Mouse (Mus musculus): Measurements from ENCODE around the gene Tnni2. TPM values are rescaled to one million over a fixed set of nuclear protein-coding genes. Genes with fewer than 3 reads are reported as not detected.

Tnni2 gene
- total and polyA plus RNA-seq, 2 experiments from 2014 or later: 8.9 TPM; not detected in 1

DNA sequence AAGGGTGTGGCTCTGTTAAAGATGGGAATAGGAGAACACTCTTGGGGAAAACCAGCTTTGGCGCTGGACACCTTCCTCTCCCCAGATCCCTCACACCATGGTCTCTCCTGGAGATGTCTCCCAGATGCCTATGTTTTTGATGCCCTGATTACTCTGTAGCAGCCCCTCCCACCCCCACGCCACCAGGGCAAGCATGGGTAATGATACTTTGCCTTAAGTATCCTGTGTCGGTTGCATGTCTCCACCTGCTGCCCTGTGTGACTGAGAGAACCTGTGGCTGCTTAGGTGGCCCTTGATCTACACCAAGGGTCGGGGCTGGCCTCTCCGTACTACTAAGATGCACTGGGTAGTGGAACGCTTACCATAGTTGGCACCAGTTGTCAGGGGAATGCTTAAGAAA is 36.4 kb downstream of the Tnni2 start:
- H3K9me3 ChIP-seq (replicated peaks; ENCODE audit: control insufficient read depth, low read length): no peaks in the 10 kb centered on the region
- H3K4me1 ChIP-seq (ENCODE audit: control insufficient read depth, insufficient read depth): peaks cover 43% of the 10 kb centered on the region
- 81% methylated on average over 6 of the region's 6 CpGs for WGBS
- ATAC-seq (ENCODE audit: insufficient read depth, low read depth): no peak
- peak overlapping the region; percentile 71; the same call in 1 of the 2 replicates for H3K27ac ChIP-seq (ENCODE audit: low read depth)
- TF ChIP-seq CTCF (IDR thresholded peaks at IDR 0.05; ENCODE audit: low read depth) (no peak), EP300 (IDR thresholded peaks at IDR 0.05; ENCODE audit: low read depth) (no peak)
- no peaks in the 10 kb centered on the region for H3K27me3 ChIP-seq (ENCODE audit: control insufficient read depth, insufficient read depth, low read length)
- H3K9ac ChIP-seq (replicated peaks; ENCODE audit: low read depth, low read length): peak overlapping the region; percentile 2; the same call in 1 of the 2 replicates
- no peak for DNase-seq (ENCODE audit: low spot score)
- peak overlapping the region; percentile 12; the same call in 1 of the 2 replicates for H3K4me3 ChIP-seq (ENCODE audit: low read depth, low read length)
- no peaks in the 10 kb centered on the region for H3K36me3 ChIP-seq (replicated peaks; ENCODE audit: control insufficient read depth, insufficient read depth, low read length)
- peak overlapping the region; percentile 45 for H3K4me2 ChIP-seq (ENCODE audit: low read depth, low read length)

DNA sequence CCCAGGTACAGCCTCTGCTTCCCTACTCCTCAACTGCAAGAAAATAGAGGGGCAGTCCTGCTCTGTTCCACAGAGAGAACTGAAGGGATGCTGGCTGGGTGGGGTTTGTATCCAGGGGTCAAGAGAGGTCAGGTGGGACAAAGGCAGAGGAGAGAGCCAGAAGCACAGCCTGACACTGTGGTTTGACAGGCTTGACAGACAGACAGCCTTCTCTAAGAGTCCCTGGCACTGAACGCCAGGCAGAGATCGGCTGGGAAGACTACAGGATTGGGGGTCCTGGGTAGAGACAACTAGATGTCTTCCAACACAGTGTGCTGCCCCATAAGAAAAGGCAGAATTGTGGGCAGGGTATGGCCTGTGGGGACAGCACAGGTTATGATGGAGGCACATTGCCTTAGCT is 37.0 kb downstream of the Tnni2 start:
- H3K4me3 ChIP-seq (ENCODE audit: low read depth, low read length): peak overlapping the region; percentile 12
- 79% methylated on average over 2 of the region's 2 CpGs for WGBS
- DNase-seq (ENCODE audit: low spot score): no peak

GRCm38 (mm10) chr7:142479307-142479706 is 37.7 kb downstream of the Tnni2 start:
- no peak overlapping the region for H3K4me2 ChIP-seq (ENCODE audit: low read depth, low read length)
- H3K27me3 ChIP-seq (ENCODE audit: control insufficient read depth, insufficient read depth, low read length): no peaks in the 10 kb centered on the region
- TF ChIP-seq CTCF (IDR thresholded peaks at IDR 0.05; ENCODE audit: low read depth) (no peak), EP300 (IDR thresholded peaks at IDR 0.05; ENCODE audit: low read depth) (no peak)
- H3K27ac ChIP-seq (ENCODE audit: low read depth): peak overlapping the region; percentile 96; the same call in 1 of the 2 replicates
- no peak overlapping the region for H3K4me3 ChIP-seq (ENCODE audit: low read depth, low read length)
- DNase-seq (ENCODE audit: low spot score) (no peak), ATAC-seq (ENCODE audit: insufficient read depth, low read depth) (no peak)
- no peaks in the 10 kb centered on the region for H3K36me3 ChIP-seq (replicated peaks; ENCODE audit: control insufficient read depth, insufficient read depth, low read length)
- peaks cover 51% of the 10 kb centered on the region for H3K4me1 ChIP-seq (ENCODE audit: control insufficient read depth, insufficient read depth)
- no peak overlapping the region for H3K9ac ChIP-seq (replicated peaks; ENCODE audit: low read depth, low read length)
- no peaks in the 10 kb centered on the region for H3K9me3 ChIP-seq (replicated peaks; ENCODE audit: control insufficient read depth, low read length)

More for the DNA sequence above, 37.0 kb downstream of the Tnni2 start:
- TF ChIP-seq EP300 (IDR thresholded peaks at IDR 0.05; ENCODE audit: low read depth): no peak
- TF ChIP-seq CTCF (IDR thresholded peaks at IDR 0.05; ENCODE audit: low read depth): no peak
- ATAC-seq (ENCODE audit: insufficient read depth, low read depth): no peak
- H3K4me2 ChIP-seq (ENCODE audit: low read depth, low read length): peak overlapping the region; percentile 45
- no peaks in the 10 kb centered on the region for H3K9me3 ChIP-seq (replicated peaks; ENCODE audit: control insufficient read depth, low read length)
- H3K27me3 ChIP-seq (ENCODE audit: control insufficient read depth, insufficient read depth, low read length): no peaks in the 10 kb centered on the region
- peaks cover 49% of the 10 kb centered on the region for H3K4me1 ChIP-seq (ENCODE audit: control insufficient read depth, insufficient read depth)
- peak overlapping the region; percentile 47; the same call in 1 of the 2 replicates for H3K27ac ChIP-seq (ENCODE audit: low read depth)
- 0 out of 2 replicates have a peak overlapping the region, but pooled peaks have one; percentile 2 for H3K9ac ChIP-seq (replicated peaks; ENCODE audit: low read depth, low read length)
- no peaks in the 10 kb centered on the region for H3K36me3 ChIP-seq (replicated peaks; ENCODE audit: control insufficient read depth, insufficient read depth, low read length)

DNA sequence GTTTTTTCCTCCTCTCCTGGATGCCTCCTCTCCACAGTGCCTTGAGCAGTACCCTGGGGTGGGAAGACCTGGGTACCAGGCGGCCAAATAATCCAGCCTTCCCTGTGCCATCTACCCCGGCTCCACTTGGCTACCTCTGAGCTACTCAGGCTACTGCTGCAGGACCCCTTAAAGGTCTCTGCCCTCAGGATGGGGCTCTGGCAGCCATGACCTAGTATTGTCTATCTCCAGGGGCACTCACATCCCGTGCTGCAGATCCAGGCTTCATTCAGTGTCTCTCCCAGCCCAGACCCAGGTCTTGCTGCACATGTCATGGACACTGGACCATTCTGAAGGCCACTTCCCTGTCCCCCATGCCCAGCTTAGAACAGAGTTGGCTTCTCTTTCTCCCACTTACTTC is 38.3 kb downstream of the Tnni2 start:
- Histone ChIP-seq H3K36me3 (replicated peaks; ENCODE audit: control insufficient read depth, insufficient read depth, low read length) (no peaks in the 10 kb centered on the region), H3K27me3 (ENCODE audit: control insufficient read depth, insufficient read depth, low read length) (no peaks in the 10 kb centered on the region), H3K4me1 (ENCODE audit: control insufficient read depth, insufficient read depth) (peaks cover 51% of the 10 kb centered on the region), H3K9ac (replicated peaks; ENCODE audit: low read depth, low read length) (no peak overlapping the region), H3K27ac (ENCODE audit: low read depth) (peak overlapping the region; percentile 96), H3K4me3 (ENCODE audit: low read depth, low read length) (no peak overlapping the region), H3K9me3 (replicated peaks; ENCODE audit: control insufficient read depth, low read length) (no peaks in the 10 kb centered on the region), H3K4me2 (ENCODE audit: low read depth, low read length) (no peak overlapping the region)
- TF ChIP-seq EP300 (IDR thresholded peaks at IDR 0.05; ENCODE audit: low read depth) (no peak), CTCF (IDR thresholded peaks at IDR 0.05; ENCODE audit: low read depth) (no peak)
- DNase-seq (ENCODE audit: low spot score): no peak
- 93% methylated on average over 3 of the region's 3 CpGs for WGBS
- no peak for ATAC-seq (ENCODE audit: insufficient read depth, low read depth)

- Histone ChIP-seq H3K9ac (replicated peaks; ENCODE audit: low read depth, low read length) (0 out of 2 replicates have a peak overlapping the region, but pooled peaks have one; percentile 70), H3K36me3 (replicated peaks; ENCODE audit: control insufficient read depth, insufficient read depth, low read length) (no peaks in the 10 kb centered on the region), H3K4me3 (ENCODE audit: low read depth, low read length) (no peak overlapping the region), H3K4me1 (ENCODE audit: control insufficient read depth, insufficient read depth) (peaks cover 49% of the 10 kb centered on the region), H3K27ac (ENCODE audit: low read depth) (peak overlapping the region; percentile 96), H3K9me3 (replicated peaks; ENCODE audit: control insufficient read depth, low read length) (no peaks in the 10 kb centered on the region), H3K4me2 (ENCODE audit: low read depth, low read length) (peak overlapping the region; percentile 60; the same call in 1 of the 2 replicates), H3K27me3 (ENCODE audit: control insufficient read depth, insufficient read depth, low read length) (no peaks in the 10 kb centered on the region)
- TF ChIP-seq CTCF (IDR thresholded peaks at IDR 0.05; ENCODE audit: low read depth) (no peak), EP300 (IDR thresholded peaks at IDR 0.05; ENCODE audit: low read depth) (no peak)
- no peak for DNase-seq (ENCODE audit: low spot score)
- 92% methylated on average over 3 of the region's 3 CpGs for WGBS
- ATAC-seq (ENCODE audit: insufficient read depth, low read depth): no peak
These were observed 39.1 kb downstream of the Tnni2 start for GRCm38 (mm10) chr7:142480661-142481060.

- Histone ChIP-seq H3K9me3 (replicated peaks; ENCODE audit: control insufficient read depth, low read length) (no peaks in the 10 kb centered on the region), H3K27me3 (ENCODE audit: control insufficient read depth, insufficient read depth, low read length) (no peaks in the 10 kb centered on the region), H3K36me3 (replicated peaks; ENCODE audit: control insufficient read depth, insufficient read depth, low read length) (0 out of 2 replicates have a peak, but pooled peaks cover 3% of the 10 kb centered on the region), H3K9ac (replicated peaks; ENCODE audit: low read depth, low read length) (peak overlapping the region; percentile 70), H3K4me2 (ENCODE audit: low read depth, low read length) (peak overlapping the region; percentile 60), H3K4me3 (ENCODE audit: low read depth, low read length) (peak overlapping the region; percentile 5; the same call in 1 of the 2 replicates), H3K4me1 (ENCODE audit: control insufficient read depth, insufficient read depth) (peaks cover 44% of the 10 kb centered on the region), H3K27ac (ENCODE audit: low read depth) (peak overlapping the region; percentile 96)
- WGBS: 25% methylated on average over 5 of the region's 5 CpGs
- peak; percentile 28 for ATAC-seq (ENCODE audit: insufficient read depth, low read depth)
- TF ChIP-seq EP300 (IDR thresholded peaks at IDR 0.05; ENCODE audit: low read depth): no peak
- peak; percentile 73 for TF ChIP-seq CTCF (IDR thresholded peaks at IDR 0.05; ENCODE audit: low read depth)
- peak; percentile 82 for DNase-seq (ENCODE audit: low spot score)
These were observed 39.6 kb downstream of the Tnni2 start for GRCm38 (mm10) chr7:142481186-142481567.

All from heart, postnatal 0 days (tissue).